Mouse (Mus musculus): ENCODE measurements around the gene Atg4d. TPM values are rescaled to one million over a fixed set of nuclear protein-coding genes. Genes with fewer than 3 reads are reported as not detected.
A peak's percentile ranks its signal among the peaks of the same experiment; 100 is the strongest.
"Not testable (repeated sequence)": the region's sequence is repeated elsewhere in the genome, so short reads cannot be mapped to it uniquely, and the experiment has no call there.

Gene Atg4d
- polyA plus RNA-seq, 1 experiment from 2014 or later, result 40.5 TPM

GRCm38 (mm10) chr9:21314367-21315140 is 49.5 kb downstream of the Atg4d start:
- WGBS, result 72% methylated on average over 9 of the region's 9 CpGs
- Histone ChIP-seq H3K4me3 (replicated peaks) (no peak overlapping the region), H3K9ac (no peak overlapping the region), H3K9me3 (replicated peaks) (no peaks in the 10 kb centered on the region), H3K4me2 (replicated peaks) (no peak overlapping the region), H3K27me3 (peaks cover 15% of the 10 kb centered on the region), H3K36me3 (no peaks in the 10 kb centered on the region), H3K27ac (replicated peaks) (peak overlapping the region; percentile 34; the same call in 1 of the 2 replicates), H3K4me1 (0 out of 2 replicates have a peak, but pooled peaks cover 2% of the 10 kb centered on the region)
- no peak for ATAC-seq (ENCODE audit: insufficient number of reproducible peaks, low FRiP score, low TSS enrichment, low read depth)

DNA sequence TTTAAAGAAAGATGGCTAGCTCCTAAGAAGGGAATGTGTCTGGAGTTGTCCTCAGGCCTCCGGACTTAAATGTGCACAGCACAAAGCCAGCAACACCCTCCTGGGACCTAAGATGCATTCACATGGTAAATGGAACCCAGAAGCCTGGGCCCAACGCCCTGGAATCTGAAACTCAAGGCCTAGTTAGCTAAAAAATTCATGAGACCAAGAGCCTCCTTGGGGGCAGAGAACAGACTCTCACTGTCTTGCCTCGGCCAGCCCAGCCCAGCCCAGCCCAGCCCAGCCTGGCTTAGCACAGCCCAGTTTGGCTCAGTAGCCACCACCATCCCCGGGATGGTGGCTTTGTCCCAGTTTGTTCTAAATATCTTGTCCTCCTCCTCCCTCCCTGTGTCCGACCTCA is 50.3 kb downstream of the Atg4d start:
- 0 out of 2 replicates have a peak, but pooled peaks cover 5% of the 10 kb centered on the region for H3K4me1 ChIP-seq
- no peak overlapping the region for H3K4me2 ChIP-seq (replicated peaks)
- no peaks in the 10 kb centered on the region for H3K9me3 ChIP-seq (replicated peaks)
- no peaks in the 10 kb centered on the region for H3K36me3 ChIP-seq
- H3K9ac ChIP-seq, result no peak overlapping the region
- ATAC-seq (ENCODE audit: insufficient number of reproducible peaks, low FRiP score, low TSS enrichment, low read depth), result no peak
- 0 out of 2 replicates have a peak overlapping the region, but pooled peaks have one; percentile 34 for H3K27ac ChIP-seq (replicated peaks)
- WGBS, result 53% methylated on average over 5 of the region's 5 CpGs
- no peak overlapping the region for H3K4me3 ChIP-seq (replicated peaks)
- H3K27me3 ChIP-seq, result peaks cover 15% of the 10 kb centered on the region

DNA sequence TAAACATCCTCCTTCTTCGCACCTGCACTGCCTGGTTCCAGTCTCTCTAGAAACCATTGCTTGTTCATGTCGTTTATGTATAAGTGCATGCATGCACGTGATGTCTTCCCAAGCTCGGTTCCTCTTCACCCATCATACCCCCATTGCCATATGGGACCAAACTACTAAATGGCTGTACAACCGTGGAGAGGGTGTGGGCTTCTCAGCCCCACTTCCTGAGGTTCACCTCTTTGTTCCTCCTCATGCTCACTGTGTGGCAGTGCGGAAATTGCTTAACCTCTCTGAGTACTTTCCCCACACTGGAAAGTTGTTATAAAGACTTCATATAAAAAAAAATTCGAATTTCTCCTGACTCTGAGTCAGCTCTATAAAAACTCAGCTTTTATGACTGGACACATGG is 51.6 kb downstream of the Atg4d start:
- Histone ChIP-seq H3K4me1 (peaks cover 13% of the 10 kb centered on the region), H3K4me2 (replicated peaks) (no peak overlapping the region)
- no peak for ATAC-seq (ENCODE audit: insufficient number of reproducible peaks, low FRiP score, low TSS enrichment, low read depth)

GRCm38 (mm10) chr9:21318792-21319191 is 53.7 kb downstream of the Atg4d start:
- Histone ChIP-seq H3K36me3 (no peaks in the 10 kb centered on the region), H3K9ac (no peak overlapping the region), H3K27me3 (no peaks in the 10 kb centered on the region), H3K4me2 (replicated peaks) (no peak overlapping the region), H3K4me1 (peaks cover 19% of the 10 kb centered on the region), H3K9me3 (replicated peaks) (no peaks in the 10 kb centered on the region), H3K27ac (replicated peaks) (no peak overlapping the region), H3K4me3 (replicated peaks) (no peak overlapping the region)
- ATAC-seq (ENCODE audit: insufficient number of reproducible peaks, low FRiP score, low TSS enrichment, low read depth), result no peak
- WGBS, result 93% methylated on average over 6 of the region's 6 CpGs

More for the DNA sequence above, 51.6 kb downstream of the Atg4d start:
- Histone ChIP-seq H3K27ac (replicated peaks) (no peak overlapping the region), H3K9me3 (replicated peaks) (no peaks in the 10 kb centered on the region), H3K9ac (no peak overlapping the region), H3K4me3 (replicated peaks) (no peak overlapping the region), H3K36me3 (no peaks in the 10 kb centered on the region), H3K27me3 (peaks cover 8% of the 10 kb centered on the region)
- 70% methylated on average over 7 of the region's 7 CpGs for WGBS

DNA sequence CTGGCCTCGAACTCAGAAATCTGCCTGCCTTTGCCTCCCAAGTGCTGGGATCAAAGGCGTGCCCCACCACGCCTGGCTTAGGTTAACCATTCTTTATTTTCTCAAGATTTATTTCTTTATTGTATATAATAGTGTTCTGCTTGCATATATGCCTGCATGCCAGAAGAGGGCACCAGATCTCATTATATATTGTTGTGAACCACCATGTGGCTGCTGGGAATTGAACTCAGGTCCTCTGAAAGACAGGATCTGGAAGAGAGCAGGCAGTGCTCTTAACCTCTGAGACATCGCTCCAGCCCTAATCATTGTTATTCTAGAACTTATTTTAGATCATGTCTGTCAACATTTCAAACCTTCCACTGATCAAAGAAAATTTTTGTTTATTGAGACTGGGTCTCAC is 54.4 kb downstream of the Atg4d start:
- Histone ChIP-seq H3K36me3 (no peaks in the 10 kb centered on the region), H3K27ac (replicated peaks) (no peak overlapping the region), H3K4me1 (peaks cover 19% of the 10 kb centered on the region), H3K9me3 (replicated peaks) (no peaks in the 10 kb centered on the region), H3K4me3 (replicated peaks) (no peak overlapping the region), H3K4me2 (replicated peaks) (no peak overlapping the region), H3K9ac (no peak overlapping the region), H3K27me3 (no peaks in the 10 kb centered on the region)
- ATAC-seq (ENCODE audit: insufficient number of reproducible peaks, low FRiP score, low TSS enrichment, low read depth), result no peak
- 91% methylated on average over 4 of the region's 4 CpGs for WGBS

- peak overlapping the region; percentile 85 for H3K4me2 ChIP-seq (replicated peaks)
- no peaks in the 10 kb centered on the region for H3K9me3 ChIP-seq (replicated peaks)
- WGBS, result 17% methylated on average over 4 of the region's 4 CpGs
- H3K4me3 ChIP-seq (replicated peaks), result peak overlapping the region; percentile 65
- no peaks in the 10 kb centered on the region for H3K36me3 ChIP-seq
- no peak overlapping the region for H3K9ac ChIP-seq
- H3K27ac ChIP-seq (replicated peaks), result peak overlapping the region; percentile 60; the same call in 1 of the 2 replicates
- no peak for ATAC-seq (ENCODE audit: insufficient number of reproducible peaks, low FRiP score, low TSS enrichment, low read depth)
- no peaks in the 10 kb centered on the region for H3K27me3 ChIP-seq
- H3K4me1 ChIP-seq, result peaks cover 19% of the 10 kb centered on the region
These were observed 55.2 kb downstream of the Atg4d start for GRCm38 (mm10) chr9:21320280-21320618.

DNA sequence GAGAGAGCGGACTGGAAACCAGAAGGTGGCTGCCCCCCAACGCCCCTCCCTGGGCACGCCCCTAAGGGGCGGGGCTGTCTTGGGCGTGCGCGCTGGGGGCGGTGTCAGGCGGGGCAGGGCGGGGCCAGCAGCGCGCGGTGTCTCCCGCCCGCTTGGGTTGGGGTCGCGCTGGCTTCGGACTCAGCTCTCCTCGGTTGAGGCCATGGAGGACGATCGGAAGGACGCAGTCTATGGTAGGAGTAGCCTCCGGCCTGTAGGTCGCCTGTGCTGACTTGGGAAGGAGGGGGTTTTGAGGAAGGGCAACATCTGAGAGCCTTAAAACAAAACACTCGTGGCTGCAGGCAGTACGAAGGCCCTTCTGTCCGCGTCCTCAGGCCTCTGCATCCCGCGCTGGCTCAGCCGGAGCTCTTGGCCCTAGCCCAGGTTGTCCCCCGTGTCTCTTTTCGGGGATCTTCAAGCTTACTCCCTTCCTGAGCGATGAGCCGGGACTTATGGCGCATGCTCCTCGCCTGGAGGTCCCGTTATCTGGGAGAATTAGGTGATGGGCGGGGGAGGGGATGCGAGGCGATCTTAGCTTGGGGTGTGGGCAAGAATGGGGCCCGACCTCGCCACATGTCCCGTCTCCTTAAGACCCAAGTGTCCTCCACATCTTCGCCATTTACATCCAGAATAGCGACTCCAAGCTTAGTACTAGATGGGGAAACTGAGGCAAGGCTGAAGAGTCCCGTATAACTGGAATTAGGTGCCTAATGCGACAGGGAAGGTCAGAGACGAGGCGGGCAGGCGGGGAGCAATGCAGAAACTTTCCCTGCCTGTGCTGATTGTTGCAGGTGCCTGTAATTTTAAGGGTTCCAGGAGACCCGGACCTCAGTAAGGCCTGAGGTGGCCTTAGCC is 55.8 kb downstream of the Atg4d start, which contains the start of gene Slc44a2:
TSS of gene Slc44a2 (plus strand) at position 80 of the 894 bp plus-strand sequence.
- H3K9me3 ChIP-seq (replicated peaks), result no peaks in the 10 kb centered on the region
- H3K36me3 ChIP-seq, result no peaks in the 10 kb centered on the region
- under 1% methylated on average over 52 of the region's 52 CpGs for WGBS
- H3K27ac ChIP-seq (replicated peaks), result peak within 1 kb of the TSS; percentile 60; the same call in 1 of the 2 replicates
- H3K4me1 ChIP-seq, result peaks cover 19% of the 10 kb centered on the region
- peak; percentile 93 for ATAC-seq (ENCODE audit: insufficient number of reproducible peaks, low FRiP score, low TSS enrichment, low read depth)
- H3K4me3 ChIP-seq (replicated peaks), result peak within 1 kb of the TSS; percentile 65
- H3K4me2 ChIP-seq (replicated peaks), result peak within 1 kb of the TSS; percentile 85
- peak within 1 kb of the TSS; percentile 68 for H3K9ac ChIP-seq
- H3K27me3 ChIP-seq, result no peaks in the 10 kb centered on the region

DNA sequence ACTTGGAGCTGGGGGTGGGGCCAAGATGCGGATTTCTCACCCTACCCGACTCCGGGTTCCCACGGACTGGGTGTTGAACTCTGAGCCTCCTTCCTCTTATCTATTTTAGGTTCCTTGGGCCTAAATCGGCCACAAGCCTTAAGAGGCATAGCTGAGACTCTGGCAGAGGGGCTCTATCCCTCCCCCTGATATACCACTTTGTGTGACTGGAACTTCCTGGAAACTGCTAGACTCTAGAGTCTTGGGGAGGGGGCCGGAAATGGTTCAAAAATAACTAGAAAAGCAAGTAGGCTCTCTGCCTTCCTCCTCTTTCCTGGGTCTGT is 56.4 kb downstream of the Atg4d start:
- H3K9ac ChIP-seq, result peak overlapping the region; percentile 68
- H3K27ac ChIP-seq (replicated peaks), result 0 out of 2 replicates have a peak overlapping the region, but pooled peaks have one; percentile 60
- no peak for ATAC-seq (ENCODE audit: insufficient number of reproducible peaks, low FRiP score, low TSS enrichment, low read depth)
- H3K4me2 ChIP-seq (replicated peaks), result peak overlapping the region; percentile 85
- peak overlapping the region; percentile 65 for H3K4me3 ChIP-seq (replicated peaks)
- H3K36me3 ChIP-seq, result no peaks in the 10 kb centered on the region
- H3K9me3 ChIP-seq (replicated peaks), result no peaks in the 10 kb centered on the region
- peaks cover 19% of the 10 kb centered on the region for H3K4me1 ChIP-seq
- WGBS, result 12% methylated on average over 6 of the region's 6 CpGs
- H3K27me3 ChIP-seq, result no peaks in the 10 kb centered on the region

GRCm38 (mm10) chr9:21322211-21322916 is 57.3 kb downstream of the Atg4d start:
- peaks cover 19% of the 10 kb centered on the region for H3K4me1 ChIP-seq
- no peak overlapping the region for H3K9ac ChIP-seq
- H3K9me3 ChIP-seq (replicated peaks), result no peaks in the 10 kb centered on the region
- peak overlapping the region; percentile 85; the same call in 1 of the 2 replicates for H3K4me2 ChIP-seq (replicated peaks)
- no peaks in the 10 kb centered on the region for H3K36me3 ChIP-seq
- H3K4me3 ChIP-seq (replicated peaks), result peak overlapping the region; percentile 65
- WGBS, result 74% methylated on average over 19 of the region's 19 CpGs
- H3K27me3 ChIP-seq, result no peaks in the 10 kb centered on the region
- no peak for ATAC-seq (ENCODE audit: insufficient number of reproducible peaks, low FRiP score, low TSS enrichment, low read depth)
- H3K27ac ChIP-seq (replicated peaks), result no peak overlapping the region

GRCm38 (mm10) chr9:21322917-21323297 is 57.8 kb downstream of the Atg4d start:
- H3K4me2 ChIP-seq (replicated peaks), result not testable (repeated sequence)

DNA sequence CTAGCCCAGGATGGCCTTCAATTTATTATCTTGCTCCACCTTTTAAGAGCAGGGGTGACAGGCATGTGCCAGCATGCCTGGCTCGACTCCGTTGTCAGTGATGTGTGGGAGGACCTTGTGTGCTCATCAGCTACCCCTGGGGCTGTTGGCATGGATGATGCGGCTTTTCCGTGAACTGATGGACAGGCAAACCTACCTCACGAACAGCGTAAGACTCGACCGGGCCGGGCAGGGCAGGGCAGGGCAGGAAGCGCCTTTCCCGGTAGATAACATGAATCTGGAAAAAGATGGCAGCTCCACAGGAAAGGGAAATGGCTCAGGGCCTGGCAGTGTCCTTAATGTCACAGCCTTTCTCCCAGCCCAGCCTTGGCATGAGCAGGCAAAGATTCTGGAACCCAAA is 59.2 kb downstream of the Atg4d start:
- no peaks in the 10 kb centered on the region for H3K36me3 ChIP-seq
- no peaks in the 10 kb centered on the region for H3K27me3 ChIP-seq
- H3K27ac ChIP-seq (replicated peaks), result no peak overlapping the region
- no peak overlapping the region for H3K4me3 ChIP-seq (replicated peaks)
- no peaks in the 10 kb centered on the region for H3K9me3 ChIP-seq (replicated peaks)
- no peak overlapping the region for H3K9ac ChIP-seq
- H3K4me2 ChIP-seq (replicated peaks), result no peak overlapping the region
- ATAC-seq (ENCODE audit: insufficient number of reproducible peaks, low FRiP score, low TSS enrichment, low read depth), result no peak
- peaks cover 19% of the 10 kb centered on the region for H3K4me1 ChIP-seq
- WGBS, result 75% methylated on average over 11 of the region's 11 CpGs

More at GRCm38 (mm10) chr9:21322917-21323297, 57.8 kb downstream of the Atg4d start:
- not testable (repeated sequence) for H3K27ac ChIP-seq (replicated peaks); H3K27me3 ChIP-seq; H3K9me3 ChIP-seq (replicated peaks); H3K4me3 ChIP-seq (replicated peaks); H3K9ac ChIP-seq; H3K36me3 ChIP-seq; ATAC-seq (ENCODE audit: insufficient number of reproducible peaks, low FRiP score, low TSS enrichment, low read depth)
- H3K4me1 ChIP-seq, result peaks cover 19% of the 10 kb centered on the region
- WGBS, result 90% methylated on average over 8 of the region's 8 CpGs
